Mouse (Mus musculus) forelimb bud, embryonic 11.5 days (tissue): ENCODE data around the gene Hils1.
"Not testable (repeated sequence)": the region's sequence is repeated elsewhere in the genome, so short reads cannot be mapped to it uniquely, and the experiment has no call there.

Experiments used
- DNase-seq: peaks from one replicate; pipeline ENCODE4 v3.0.0-alpha.2; 2012; ENCODE audit warnings: low read depth, low spot score

Gene Hils1

DNA sequence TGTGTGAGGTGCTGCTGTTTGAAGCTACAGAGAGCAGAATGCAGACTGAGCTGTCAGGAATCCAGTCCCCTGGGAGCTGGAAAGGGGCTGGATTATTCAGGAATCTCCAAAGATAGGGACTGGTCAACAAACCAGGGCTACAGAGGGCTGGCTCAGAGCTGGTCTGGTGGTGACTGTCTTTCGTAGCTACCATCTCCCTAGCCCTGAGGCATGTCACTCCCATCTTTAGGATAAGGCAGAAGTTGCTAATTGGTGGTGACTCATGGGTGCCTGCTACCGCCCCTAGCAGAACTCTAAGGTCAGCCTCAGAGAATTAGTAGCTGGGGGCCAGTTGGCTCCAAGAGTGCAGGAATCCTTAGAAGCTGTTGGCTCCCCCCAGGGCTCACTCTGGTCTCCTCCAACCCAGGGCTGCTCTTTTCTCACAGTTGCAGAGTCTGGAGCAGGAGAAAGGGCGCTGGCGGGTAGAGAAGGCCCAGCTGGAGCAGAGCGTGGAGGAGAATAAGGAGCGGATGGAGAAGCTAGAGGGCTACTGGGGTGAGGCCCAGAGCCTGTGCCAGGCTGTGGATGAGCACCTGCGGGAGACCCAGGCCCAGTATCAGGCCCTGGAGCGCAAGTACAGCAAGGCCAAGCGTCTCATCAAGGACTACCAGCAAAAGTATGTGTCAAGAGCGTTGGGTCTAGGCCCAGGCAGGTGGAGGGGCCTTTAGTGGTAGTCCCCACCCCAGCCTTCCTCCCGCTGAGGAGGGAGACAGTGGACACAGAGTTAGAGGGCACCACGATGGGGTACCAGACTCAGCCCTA, 36.9 kb downstream of the Hils1 start:
- DNase-seq: no peak

DNA sequence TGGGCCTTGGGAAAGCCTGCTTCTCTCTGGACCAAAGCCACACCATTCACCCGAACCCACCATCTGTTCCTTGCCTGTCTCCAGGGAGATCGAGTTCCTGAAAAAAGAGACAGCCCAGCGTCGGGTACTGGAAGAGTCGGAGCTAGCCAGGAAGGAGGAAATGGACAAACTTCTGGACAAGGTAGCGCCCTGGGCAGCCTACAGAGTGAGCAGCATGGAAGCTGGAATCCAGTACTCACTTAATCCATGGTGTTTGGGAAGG, 37.5 kb downstream of the Hils1 start:
- no peak for DNase-seq

DNA sequence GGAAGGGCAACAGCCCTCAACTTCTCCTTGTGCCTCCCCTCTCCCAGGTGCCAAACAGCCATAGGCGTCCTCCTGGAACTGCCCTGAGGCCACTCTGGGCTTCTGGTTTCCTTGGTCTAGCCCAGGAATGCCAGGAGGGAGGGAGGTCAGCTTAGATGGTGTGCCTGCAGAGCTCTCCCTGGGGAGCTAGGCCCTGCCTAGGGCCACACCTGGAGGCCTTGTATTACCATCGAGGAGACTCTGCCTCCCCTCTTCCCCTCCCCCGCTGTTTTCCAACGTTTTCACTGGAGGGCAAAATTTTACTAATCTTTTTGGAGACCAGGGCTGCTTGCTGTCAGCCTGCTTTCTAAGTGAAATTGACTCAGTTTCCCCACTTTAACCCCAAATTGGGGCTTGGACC, 38.6 kb downstream of the Hils1 start:
- no peak for DNase-seq

DNA sequence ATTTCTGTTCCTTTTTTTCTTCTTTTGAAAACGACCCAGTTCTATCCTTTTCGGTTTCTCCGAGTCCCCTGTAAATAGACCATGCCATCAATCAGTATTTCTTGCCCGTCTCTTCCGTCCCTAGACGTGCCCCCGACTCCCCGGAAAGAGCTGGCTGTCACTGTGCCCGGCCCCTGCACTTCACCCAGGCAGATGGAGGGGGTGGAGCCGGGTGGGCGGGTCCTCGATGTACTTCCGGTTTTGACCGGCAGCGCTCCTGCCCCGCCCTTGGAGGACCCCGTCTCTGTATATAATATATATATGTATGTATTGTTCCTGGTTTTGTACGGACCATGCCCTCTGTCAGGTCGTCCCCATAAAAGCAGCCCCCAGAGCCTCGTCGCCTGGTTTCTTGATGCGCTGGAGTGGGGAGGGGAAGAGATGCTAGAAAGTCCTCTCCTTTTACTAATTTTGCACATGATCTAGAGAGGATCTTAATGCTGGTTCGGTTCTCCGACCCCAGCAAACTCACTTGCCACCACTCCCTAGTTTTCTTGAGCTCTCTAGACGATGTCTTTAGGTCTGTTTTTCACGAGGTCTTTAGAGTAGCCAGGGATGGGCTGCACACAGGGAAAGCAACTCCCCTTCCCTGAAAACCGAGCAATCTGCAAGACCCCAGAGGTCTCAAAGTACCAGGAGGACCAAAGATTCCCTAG, 39.3 kb downstream of the Hils1 start:
- DNase-seq: peak; percentile 66

DNA sequence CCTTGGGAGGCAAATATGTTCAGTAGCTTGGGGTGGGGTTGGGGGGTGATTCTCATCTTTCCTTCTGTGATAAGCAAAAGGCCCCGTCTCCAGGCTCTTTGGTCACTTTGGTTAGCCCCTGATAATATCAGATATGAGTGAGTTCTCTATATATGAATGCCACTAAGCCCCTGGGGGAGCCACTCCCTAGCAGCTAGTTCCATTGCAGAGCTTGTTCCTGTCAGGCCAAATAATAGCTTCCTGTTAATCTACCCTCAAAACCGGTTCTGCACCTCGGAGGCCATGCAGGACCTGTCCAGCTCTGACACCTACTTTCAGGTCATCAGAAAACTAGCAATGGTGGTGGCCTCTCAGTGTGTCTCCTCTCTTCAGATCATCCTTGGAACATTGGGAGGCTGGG, 40.0 kb downstream of the Hils1 start:
- no peak for DNase-seq

DNA sequence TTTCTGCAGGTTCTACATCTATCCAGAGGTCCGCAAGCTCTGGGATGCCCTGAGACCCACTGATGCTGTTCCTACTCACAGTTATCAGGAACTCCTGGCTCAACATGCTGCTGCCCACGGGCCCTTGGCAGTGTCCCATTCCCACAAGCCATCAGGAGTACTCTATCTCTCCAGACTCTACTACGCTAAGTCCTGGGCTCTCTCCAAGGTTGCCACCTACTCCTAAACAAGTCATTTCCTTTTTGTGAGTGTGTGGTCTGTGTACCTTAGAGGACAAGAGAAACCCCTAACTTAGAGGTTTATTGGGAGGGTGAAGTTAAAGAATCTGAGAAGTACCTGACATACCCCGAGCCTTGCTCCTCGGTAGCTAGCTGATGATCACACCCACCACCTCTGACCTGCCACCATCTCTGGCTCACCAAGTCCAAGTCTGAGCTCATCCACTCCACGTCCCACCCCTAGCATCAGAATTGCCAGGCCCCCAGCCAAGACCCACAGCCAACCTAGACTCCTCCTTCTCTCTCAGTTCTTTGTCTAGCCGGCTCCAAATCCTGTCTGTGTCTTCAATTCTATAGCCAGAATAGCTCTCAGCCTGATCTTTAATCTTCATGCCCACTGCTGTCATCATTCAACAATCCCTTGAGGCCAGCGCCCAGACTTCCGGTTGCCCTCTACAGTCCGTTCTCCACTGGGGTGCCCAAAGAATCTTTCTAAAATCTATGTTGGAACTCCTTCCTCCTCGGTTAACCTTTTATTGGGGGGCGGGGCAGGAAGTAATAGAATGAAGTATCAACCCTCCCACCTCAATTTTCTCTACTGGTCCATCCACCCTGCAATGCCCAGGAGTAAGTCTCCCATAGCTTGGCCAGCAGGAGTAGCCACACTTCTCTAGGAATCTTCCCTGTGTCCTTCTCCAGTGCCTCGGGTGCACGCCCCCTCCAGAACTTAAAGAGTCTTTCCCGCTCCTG, 41.6 kb downstream of the Hils1 start:
- DNase-seq: no peak

DNA sequence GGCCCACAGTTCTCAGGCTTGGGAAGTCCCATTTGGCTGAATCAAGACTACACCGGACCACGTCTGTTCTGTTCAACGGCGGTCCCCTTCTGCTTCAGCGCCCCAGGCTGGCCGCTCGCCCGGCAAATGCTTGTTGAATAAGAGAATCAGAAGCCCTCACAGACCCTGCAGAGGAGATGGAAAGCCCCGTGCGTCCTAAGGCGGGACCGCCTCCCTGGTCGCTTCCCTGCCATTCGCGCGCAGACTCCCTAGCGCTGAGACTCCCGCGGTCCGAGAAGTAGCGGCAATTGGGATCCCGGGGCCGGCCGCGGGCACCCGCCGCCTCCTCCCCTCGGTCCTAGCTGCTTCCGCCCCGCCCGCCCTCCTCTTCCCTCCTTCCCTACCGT, 42.2 kb downstream of the Hils1 start, which contains the start of gene Samd14:
Samd14 (plus strand) TSS at position 251 of the 386 bp plus-strand sequence.
- DNase-seq: peak; percentile 73

DNA sequence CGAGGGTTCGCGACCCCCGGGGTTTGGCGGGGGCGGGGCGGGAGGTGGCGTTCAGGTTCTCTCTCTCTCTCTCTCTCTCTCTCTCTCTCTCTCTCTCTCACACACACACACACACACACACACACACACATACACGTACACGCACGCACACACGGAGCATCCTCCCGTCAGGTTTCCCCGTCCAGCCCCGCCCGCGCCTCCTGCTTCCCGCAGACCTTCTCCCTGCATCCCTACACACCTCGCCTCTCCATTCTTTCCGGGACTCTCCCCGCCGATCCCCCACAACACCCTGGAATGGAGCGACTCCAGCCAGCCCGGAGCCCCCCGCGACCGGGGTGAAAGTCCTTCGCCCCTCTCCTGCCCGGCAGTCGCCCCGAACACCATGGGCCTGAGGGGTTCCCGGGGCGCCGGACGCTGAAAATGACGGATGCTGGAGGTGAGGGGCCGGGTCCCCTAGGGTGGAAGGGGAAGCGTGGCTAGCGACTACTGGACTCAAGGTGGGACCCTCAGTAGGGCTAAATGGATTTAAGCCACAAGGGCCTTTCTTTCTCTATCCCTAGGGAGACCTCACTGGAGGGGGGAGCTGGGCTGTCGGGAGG, 42.8 kb downstream of the Hils1 start:
- no peak for DNase-seq

DNA sequence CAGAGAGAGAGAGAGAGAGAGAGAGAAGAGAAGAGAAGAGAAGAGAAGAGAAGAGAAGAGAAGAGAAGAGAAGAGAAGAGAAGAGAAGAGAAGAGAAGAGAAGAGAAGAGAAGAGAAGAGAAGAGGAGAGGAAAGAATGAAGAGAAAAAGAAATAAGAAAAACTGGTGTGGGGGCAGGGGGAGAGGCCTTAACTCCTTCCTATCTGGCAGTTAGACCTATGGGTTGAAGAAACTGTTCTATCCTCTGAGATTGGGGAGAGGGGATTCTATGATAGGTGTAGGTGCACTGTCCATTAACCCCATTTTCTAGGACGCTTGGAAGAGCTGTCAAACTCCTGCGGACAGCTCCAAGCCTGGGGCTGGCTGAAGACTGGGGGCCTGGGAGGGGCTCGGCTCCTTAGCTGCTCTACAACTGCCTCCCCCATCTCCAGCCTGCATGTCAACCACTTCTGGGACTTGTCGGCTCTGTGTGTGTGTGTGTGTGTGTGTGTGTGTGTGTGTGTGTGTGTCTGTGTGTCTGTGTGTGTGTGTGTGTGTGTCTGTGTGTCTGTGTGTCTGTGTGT, 43.5 kb downstream of the Hils1 start:
- not testable (repeated sequence) for DNase-seq

DNA sequence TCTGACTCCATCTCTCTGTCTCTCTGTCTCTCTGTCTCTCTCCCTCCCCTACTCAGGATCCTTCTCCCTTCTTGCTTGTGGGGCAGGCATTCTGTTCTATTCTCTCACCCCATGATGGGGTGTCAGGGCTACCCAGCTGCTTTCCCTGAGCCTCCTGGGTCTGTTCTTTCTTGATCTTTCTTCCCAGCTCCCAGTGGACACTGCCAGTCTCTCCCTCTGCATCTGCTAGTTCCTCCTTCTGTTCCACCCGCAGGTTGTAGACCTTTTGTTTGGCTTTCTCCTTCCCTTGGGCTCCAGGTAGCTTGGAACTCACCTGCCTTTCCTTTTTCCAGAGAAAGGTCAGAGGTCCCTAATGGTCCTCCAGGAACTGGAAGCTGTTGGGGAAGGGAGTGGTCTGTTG, 44.0 kb downstream of the Hils1 start:
- DNase-seq: no peak

DNA sequence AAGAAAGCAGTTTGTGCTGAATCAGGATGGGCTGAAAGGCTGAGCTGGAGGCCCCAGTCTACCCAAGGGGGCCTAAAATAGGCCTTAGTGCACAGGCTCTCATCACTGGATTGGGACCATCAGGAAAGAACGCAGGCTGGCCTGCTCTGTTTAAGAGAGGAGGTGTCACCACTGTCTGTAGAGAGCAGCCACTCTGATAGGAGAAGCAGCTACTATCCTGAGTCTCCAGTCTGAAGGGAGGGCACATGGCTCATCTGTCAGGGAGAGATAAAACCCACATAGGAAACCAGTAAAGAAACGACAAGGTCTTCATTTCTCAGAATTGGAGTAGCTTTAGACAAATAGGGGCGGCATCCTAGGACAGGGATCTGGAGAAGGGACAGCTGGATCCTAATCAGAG, 44.7 kb downstream of the Hils1 start:
- DNase-seq: no peak

DNA sequence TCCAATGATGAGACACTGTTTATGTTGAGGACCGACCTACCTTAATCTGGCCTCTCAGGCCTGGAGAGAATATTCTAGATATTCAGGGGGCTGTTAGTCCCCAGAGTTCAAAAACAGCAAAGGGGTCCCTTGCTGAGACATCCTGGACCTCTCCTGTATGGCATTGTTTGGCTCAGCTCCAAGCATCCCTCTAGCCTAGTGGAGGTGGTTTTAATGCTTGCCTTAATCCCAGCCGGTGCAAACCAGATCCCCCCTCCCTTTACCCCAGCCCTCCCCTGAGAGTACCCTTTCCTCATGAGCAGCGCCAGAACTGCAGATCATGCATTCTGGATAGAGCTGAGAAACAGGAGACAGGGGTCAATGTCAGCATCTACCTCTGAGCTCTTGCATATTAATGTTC, 45.1 kb downstream of the Hils1 start:
- no peak for DNase-seq

DNA sequence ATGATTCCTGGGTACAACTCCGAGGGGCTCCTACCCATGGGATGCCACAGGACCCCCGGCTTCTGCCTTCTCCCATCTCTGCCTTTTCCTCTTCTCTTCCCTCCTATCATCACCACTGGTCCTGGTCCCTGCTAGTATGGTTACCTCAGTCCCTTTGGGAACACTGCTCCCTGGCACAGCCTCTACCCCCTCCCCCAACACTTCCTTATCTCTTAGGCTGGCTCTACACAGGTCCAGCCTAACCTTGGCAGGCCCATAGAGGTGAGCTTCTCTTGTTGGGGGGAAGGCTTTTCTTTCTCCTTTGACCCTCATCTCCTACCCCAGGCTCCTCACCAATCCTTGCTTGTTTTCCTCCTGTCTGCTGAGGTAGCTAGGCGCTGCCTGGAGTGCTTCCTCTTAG, 48.1 kb downstream of the Hils1 start:
- DNase-seq: no peak
